Mouse (Mus musculus): ENCODE results near the gene Atxn7l3b.
"Not testable (repeated sequence)": the region's sequence is repeated elsewhere in the genome, so short reads cannot be mapped to it uniquely, and the experiment has no call there.

The Atxn7l3b gene

GRCm38 (mm10) chr10:112928452-112929221, at the start of gene Atxn7l3b:
Gene Atxn7l3b, minus strand, starts transcription at chr10:112929001.
- DNase-seq (ENCODE audit: low spot score): peak; percentile 98

- no peak for DNase-seq (ENCODE audit: low spot score)
These were observed 48.8 kb upstream of the Atxn7l3b start for GRCm38 (mm10) chr10:112977586-112977985.

GRCm38 (mm10) chr10:112973286-112974026, 44.7 kb upstream of the Atxn7l3b start:
- no peak for DNase-seq (ENCODE audit: low spot score)

GRCm38 (mm10) chr10:112970002-112970589, 41.3 kb upstream of the Atxn7l3b start:
- no peak for DNase-seq (ENCODE audit: low spot score)

- DNase-seq (ENCODE audit: low spot score): no peak
These were observed 38.8 kb upstream of the Atxn7l3b start for GRCm38 (mm10) chr10:112967578-112967977.

DNA sequence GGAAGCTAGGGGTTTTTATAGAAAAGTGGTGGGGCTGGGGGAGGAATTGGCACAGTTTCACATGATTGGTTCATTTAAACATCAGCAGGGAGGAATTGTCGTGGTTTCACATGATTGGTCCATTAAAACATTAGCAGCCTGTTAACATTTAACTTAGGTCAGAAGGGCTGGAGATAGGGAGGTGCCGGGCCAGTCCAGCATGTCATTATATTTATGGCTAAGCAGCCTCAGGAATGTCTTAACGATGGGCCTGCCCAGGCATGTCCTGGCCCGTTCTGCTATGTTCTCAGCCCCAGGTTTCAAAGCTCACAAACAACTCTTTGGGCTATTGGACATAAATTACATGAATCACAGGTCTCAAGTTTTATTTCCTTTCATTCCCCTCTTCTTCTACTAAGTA, 33.4 kb upstream of the Atxn7l3b start:
- not testable (repeated sequence) for DNase-seq (ENCODE audit: low spot score)

DNA sequence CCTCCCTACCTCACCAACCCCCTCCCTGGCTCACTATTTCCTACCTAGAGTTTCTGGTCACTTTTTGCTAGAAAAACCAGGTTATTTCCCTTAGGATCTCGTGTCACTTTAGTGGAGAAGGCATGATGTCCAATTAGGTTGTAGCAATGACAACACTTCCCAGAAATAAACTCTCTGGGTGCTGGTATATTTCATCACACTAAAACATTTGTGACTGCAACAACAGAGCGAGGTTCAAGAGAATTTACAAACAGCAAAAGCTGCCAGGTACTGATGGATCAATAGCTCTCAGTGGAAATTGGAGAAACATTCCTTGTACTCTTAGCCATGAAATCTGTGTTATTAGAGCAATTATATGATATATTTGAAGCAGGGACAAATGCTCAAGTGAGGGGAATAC, 25.3 kb upstream of the Atxn7l3b start:
- DNase-seq (ENCODE audit: low spot score): no peak

DNA sequence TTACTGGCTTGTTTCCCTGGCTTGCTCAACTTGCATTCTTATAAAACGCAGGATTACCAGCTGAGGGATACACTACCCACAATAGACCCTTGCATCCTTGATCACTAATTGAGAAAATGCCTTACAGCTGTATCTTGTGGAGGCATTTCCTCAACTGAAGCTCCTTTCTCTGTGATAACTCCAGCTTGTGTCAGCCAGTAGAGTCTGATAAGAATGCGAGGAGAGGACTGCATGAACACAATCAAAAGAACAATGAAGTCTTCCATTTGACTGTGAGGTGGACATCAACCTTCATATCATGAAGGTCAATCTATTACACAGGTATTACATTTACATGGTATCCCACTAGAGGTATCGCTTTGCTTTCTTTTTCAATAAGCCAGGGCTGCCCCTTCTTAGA, 19.7 kb upstream of the Atxn7l3b start:
- DNase-seq (ENCODE audit: low spot score): no peak

DNA sequence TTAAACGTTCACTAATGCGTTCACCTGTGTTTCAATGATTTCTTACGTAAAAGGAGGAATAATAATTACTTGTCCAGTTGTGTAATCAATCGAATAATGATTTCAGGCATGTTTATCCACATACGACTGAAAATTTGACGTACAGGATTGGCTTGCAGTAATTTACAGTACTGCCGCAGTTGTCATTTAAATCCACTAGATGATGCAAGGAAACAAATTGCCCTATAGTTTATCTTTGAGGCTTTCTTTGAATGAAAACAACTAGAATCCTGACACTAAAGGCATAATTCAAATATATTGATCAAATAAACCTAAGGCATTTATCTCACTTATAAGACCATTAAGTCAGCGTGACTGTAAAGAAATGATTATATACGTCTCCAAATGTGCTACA, 418 bp upstream of the Atxn7l3b start:
- DNase-seq (ENCODE audit: low spot score): no peak

- DNase-seq (ENCODE audit: low spot score): no peak
These were observed 1.8 kb downstream of the Atxn7l3b start for GRCm38 (mm10) chr10:112926961-112927360.

DNA sequence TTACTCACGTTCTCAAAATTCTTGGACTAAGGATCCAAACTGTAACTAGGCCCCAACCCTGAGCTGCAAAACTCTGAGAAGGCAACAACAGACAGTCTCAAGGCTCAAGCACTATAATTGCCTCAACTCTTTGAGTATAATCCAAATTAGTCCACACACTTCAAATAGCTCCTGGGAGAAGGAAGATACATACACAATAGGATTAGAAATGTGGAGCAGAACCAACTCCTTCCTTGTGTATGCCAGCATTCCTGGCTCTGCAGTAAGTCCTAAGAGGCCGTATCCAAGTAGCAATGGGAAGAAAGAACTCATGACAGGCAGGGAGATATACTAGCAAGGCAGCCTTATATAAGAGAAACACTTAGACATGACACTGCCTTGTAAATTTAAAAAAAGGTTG, 2.5 kb downstream of the Atxn7l3b start:
- DNase-seq (ENCODE audit: low spot score): no peak

GRCm38 (mm10) chr10:112916575-112917190, 12.1 kb downstream of the Atxn7l3b start:
- no peak for DNase-seq (ENCODE audit: low spot score)

GRCm38 (mm10) chr10:112900243-112900642, 28.6 kb downstream of the Atxn7l3b start:
- DNase-seq (ENCODE audit: low spot score): no peak

GRCm38 (mm10) chr10:112899796-112900195, 29.0 kb downstream of the Atxn7l3b start:
- no peak for DNase-seq (ENCODE audit: low spot score)

DNA sequence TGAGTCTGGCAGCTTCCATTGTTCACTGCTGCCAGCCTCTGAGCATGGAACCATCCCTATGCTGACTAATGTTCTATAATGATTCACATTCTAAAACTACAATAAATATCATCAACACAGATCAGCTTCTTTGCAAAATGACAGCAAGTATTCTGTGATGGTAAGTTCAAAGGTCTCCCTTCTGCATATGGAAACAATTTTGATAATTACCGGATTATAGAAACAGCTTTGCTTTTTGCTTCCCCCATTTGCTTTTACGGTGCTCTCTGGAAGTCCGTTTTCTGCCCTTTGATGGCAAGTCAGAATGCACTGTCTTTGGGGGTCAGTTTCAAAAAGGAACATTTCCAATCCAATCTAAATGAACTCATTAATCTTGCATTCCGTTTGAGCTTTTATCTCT, 32.2 kb downstream of the Atxn7l3b start:
- no peak for DNase-seq (ENCODE audit: low spot score)

DNA sequence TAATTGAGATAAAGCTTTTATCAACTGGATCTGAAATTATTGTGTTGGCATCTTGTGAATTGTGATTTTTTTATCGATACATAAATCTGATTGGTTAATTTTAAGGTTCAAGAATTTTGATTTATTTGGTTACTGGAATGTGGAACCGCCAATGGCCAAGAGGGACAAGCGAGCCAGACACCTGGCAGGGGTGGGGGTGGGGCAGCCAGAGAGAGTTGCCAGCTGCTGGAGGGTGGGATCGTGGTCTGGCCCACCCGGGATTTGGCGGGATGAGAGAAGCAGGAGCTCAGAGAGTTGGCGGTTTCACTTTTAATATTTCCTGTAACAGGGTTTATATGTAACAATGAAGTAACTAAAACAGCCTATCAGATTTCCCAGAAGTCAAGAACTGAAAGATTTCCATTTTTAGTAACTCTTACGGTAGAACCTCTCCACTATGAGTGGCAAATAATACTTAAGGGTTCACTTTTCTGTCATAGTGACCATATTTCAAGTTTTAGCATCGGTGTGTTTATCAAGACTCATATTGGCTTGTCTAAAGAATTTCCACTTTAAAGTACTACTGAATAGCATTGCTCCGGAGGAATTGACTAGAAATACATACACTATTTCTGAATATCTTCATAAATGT, 35.1 kb downstream of the Atxn7l3b start:
- no peak for DNase-seq (ENCODE audit: low spot score)

- DNase-seq (ENCODE audit: low spot score): no peak
These were observed 44.7 kb downstream of the Atxn7l3b start for GRCm38 (mm10) chr10:112884064-112884463.

DNA sequence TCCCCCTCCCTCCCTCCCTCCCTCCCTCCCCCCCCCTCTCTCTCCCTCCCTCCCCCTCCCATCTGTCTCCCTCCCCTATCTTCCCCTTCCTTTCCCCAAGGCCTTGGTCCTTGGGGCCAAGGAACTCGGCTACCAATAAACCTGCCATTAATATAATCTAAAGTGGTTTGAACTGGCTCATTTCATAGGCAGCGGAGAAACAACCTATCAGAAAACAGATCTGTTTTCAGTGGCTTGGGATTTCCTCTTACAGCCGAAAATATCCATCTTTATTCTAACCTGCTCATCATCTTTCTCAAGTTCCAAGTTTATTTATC, 45.2 kb downstream of the Atxn7l3b start:
- DNase-seq (ENCODE audit: low spot score): no peak

- DNase-seq (ENCODE audit: low spot score): no peak
These were observed 45.8 kb downstream of the Atxn7l3b start for GRCm38 (mm10) chr10:112882789-112883687.

DNA sequence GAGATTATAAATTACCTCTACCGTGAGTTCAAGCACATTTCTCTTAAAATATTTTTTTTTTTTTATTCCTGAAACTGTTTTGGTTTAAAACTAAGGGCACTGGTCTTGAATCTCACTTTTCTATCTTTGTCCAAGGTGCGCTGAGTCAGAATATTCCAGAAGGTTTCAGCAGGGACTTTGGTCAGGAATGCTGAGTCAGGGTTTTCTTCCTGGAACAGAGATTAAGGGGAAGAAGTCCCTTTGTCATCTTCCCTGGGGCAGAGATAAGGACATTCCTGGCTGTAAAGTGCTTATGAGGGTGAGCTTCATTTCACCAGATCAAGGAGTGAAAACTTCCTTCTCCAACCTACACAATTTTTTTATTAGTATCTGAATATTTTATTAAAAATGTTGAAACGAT, 46.7 kb downstream of the Atxn7l3b start:
- no peak for DNase-seq (ENCODE audit: low spot score)

- DNase-seq (ENCODE audit: low spot score): no peak
These were observed 52.0 kb downstream of the Atxn7l3b start for GRCm38 (mm10) chr10:112876655-112877393.
